Mouse (Mus musculus) cerebellum, adult 2 months (tissue): ENCODE measurements around the gene Spen. TPM values are rescaled to one million over a fixed set of nuclear protein-coding genes. Genes with fewer than 3 reads are reported as not detected.

Experiments
- DNase-seq, 2 experiments: peaks; one replicate each; pipeline ENCODE4 v3.0.0; 2021
- H3K27ac ChIP-seq: fragments of 200-500 bp; 2 replicates; pipeline ENCODE4 v1.5.1; 2012; ENCODE audit warnings: low read length, control low read depth, inconsistent platforms; ENCODE audit not compliant: insufficient read depth
- H3K27me3 ChIP-seq: fragments of 200-500 bp; 2 replicates; pipeline ENCODE4 v1.6.1; 2012; ENCODE audit warnings: inconsistent platforms, mild to moderate bottlenecking, low read length, moderate library complexity; ENCODE audit not compliant: control insufficient read depth, insufficient read depth
- H3K4me1 ChIP-seq: fragments of 200-500 bp; 2 replicates; pipeline ENCODE4 v1.6.1; 2011; ENCODE audit warnings: low read length; ENCODE audit not compliant: control insufficient read depth, insufficient read depth
- H3K4me3 ChIP-seq: fragments of 200-500 bp; replicated peaks from 2 replicates; pipeline ENCODE3; 2011; ENCODE audit warnings: mild to moderate bottlenecking, low read depth, low read length, control low read depth; ENCODE audit not compliant: insufficient read depth
- CTCF ChIP-seq: fragments of 200-500 bp; IDR thresholded peaks from 2 replicates; pipeline ENCODE4 v1.5.1; 2011; ENCODE audit warnings: low read depth, mild to moderate bottlenecking, control low read depth, low read length, moderate library complexity, borderline replicate concordance; ENCODE audit not compliant: insufficient read depth
- POLR2A ChIP-seq: fragments of 200-500 bp; IDR thresholded peaks from 2 replicates; pipeline ENCODE4 v1.6.1; 2011; ENCODE audit warnings: low read length, control low read depth, borderline replicate concordance; ENCODE audit not compliant: insufficient read depth
- WGBS: fragments of 180-500 bp; shearing (Covaris S2); methylation state at CpG from one replicate; pipeline ENCODE4 v1.1.7; 2018; 5-methylcytosine and 5-hydroxymethylcytosine counted together
- polyA plus RNA-seq: library from polyadenylated mRNA; depleted of rRNA; stranded (reverse); fragments of >200 nt; gene quantifications from 2 replicates; pipeline ENCODE4 v1.2.3, GENCODE M21; 2012

Spen gene
- polyA plus RNA-seq, 1 experiment = 16.6 TPM

DNA sequence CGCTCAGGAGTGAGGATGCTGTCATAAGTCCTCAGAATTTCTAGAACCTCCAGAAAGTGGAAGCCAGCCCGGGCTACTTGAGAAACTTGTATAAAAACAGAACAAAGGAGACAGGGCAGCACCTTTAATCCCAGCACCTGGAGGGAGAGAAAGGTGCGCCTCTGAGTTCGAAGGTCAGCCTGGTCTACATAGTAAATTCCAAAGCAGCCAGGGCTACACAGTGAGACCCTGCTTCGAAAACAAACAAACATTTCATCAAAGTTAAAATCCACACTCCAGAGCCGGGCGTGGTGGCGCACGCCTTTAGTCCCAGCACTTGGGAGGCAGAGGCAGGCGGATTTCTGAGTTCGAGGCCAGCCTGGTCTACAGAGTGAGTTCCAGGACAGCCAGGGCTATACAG, 32.6 kb downstream of the Spen start:
- WGBS = 92% methylated on average over 11 of the region's 11 CpGs
- no peak overlapping the region for H3K4me3 ChIP-seq
- TF ChIP-seq POLR2A = no peak
- no peak for TF ChIP-seq CTCF
- no peaks in the 10 kb centered on the region for H3K27me3 ChIP-seq
- H3K4me1 ChIP-seq = peaks cover 19% of the 10 kb centered on the region
- no peak for DNase-seq
- no peak overlapping the region for H3K27ac ChIP-seq

DNA sequence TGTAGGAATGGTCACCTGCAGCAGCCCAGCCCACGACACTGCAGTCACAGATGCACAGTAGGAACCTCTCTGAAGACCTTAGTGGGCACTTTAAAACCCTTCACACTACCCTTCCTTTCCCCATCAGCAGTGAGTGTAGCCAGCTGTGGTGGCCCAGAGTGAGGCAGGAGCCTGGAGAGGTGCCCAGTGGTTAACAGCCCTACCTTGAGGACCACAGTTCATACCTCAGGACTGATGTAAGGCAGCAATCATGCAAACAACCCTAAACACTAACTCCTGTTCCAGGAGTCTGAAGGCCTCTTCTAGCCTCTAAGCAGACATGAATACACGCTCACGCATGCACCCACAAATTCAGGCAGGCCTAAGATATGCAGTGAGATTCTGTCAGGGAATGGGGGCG, 33.9 kb downstream of the Spen start:
- no peak overlapping the region for H3K27ac ChIP-seq
- WGBS = 87% methylated on average over 4 of the region's 4 CpGs
- no peak overlapping the region for H3K4me3 ChIP-seq
- TF ChIP-seq POLR2A = no peak
- TF ChIP-seq CTCF = no peak
- H3K27me3 ChIP-seq = no peaks in the 10 kb centered on the region
- H3K4me1 ChIP-seq = peaks cover 22% of the 10 kb centered on the region; the same call in 1 of the 2 replicates
- no peak for DNase-seq

DNA sequence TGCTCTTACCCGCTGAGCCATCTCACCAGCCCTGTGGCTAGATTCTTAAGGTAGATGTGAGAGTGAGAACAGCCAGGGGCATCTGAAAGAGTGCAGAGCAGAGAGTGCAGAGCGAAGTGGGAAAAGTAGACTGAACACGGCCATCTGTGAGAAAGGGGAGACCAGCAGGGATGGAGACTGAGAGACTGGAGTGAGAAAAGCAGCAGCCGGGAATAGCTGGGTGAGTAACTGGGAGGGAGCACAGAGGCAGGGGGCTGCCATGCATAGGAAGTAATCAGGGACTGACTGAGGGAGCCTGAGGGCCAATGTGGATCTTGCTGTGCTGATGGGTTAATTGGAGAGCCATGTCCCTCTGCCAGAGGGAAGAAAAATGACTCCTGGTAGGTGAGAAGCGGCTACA, 35.7 kb downstream of the Spen start:
- 32% methylated on average over 5 of the region's 5 CpGs for WGBS
- no peak for DNase-seq
- no peak overlapping the region for H3K27ac ChIP-seq
- no peak overlapping the region for H3K4me3 ChIP-seq
- H3K27me3 ChIP-seq = no peaks in the 10 kb centered on the region
- TF ChIP-seq CTCF = no peak
- no peak for TF ChIP-seq POLR2A
- H3K4me1 ChIP-seq = peaks cover 31% of the 10 kb centered on the region

DNA sequence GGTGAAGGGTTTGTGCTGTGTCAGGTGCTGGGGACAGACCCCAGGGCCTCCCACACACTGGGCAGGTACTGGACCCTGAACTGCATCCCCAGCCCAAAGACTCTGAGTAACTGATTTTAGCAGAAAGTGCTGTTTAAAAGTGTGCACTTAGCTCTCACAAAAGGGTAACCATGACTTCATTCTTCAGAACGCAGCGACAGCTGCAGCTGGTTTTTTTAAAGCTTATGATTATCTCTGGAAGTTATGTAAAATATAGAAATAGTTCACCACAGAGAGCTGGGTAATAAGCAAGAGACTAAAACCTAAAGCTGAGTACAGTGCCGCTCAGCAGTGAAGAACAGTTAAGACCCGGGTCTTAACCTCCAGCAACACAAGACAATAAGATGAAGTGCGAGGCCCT, 37.3 kb downstream of the Spen start:
- H3K27ac ChIP-seq = no peak overlapping the region
- H3K4me1 ChIP-seq = peaks cover 27% of the 10 kb centered on the region
- no peak for TF ChIP-seq CTCF
- TF ChIP-seq POLR2A = no peak
- 67% methylated on average over 5 of the region's 5 CpGs for WGBS
- no peak overlapping the region for H3K4me3 ChIP-seq
- no peaks in the 10 kb centered on the region for H3K27me3 ChIP-seq
- DNase-seq = no peak

DNA sequence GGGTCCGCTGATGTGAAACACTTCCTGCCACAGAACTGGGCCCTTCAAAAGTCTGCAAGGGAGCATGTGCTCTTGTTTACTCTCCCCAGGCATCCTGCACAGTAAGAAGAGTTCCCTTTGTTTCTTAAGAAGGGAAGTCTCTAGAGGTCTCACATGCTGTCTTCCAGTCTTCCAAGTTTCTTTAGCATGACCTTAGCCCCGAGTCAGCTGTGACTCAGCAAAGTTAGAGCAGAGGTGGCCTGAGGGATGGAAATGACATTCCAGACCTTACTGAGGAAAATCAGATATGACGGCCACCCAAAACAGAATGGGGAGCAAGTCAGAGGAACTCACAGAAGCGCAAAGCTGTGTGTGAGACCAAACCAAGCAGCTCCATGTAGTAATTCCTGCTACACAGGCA, 37.8 kb downstream of the Spen start:
- Histone ChIP-seq H3K27me3 (no peaks in the 10 kb centered on the region), H3K4me1 (peaks cover 30% of the 10 kb centered on the region), H3K4me3 (no peak overlapping the region), H3K27ac (no peak overlapping the region)
- TF ChIP-seq POLR2A = no peak
- TF ChIP-seq CTCF = no peak
- WGBS = 66% methylated on average over 4 of the region's 4 CpGs
- DNase-seq = no peak

DNA sequence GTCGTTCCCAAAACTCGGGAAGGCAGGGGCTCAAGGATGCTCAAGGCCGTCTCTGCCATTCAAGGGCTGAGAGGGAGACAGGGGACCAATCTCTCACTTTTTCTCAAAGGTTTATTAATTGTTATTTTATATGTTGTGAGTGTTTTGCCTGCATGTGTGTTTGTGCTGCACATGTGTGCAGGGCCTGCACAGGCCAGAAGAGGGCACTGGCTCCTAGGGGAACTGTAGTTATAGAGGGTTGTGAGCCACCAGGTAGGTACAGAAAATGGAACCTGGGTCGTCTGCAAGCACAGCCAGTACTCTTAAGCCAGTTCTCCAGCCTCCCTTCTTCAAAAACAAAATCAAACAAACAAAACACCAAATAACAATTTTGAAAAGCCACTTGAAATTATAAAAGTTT, 49.7 kb downstream of the Spen start:
- DNase-seq = no peak
- TF ChIP-seq CTCF (peak; percentile 22; the same call in 1 of the 2 replicates), POLR2A (no peak)
- peaks cover under 1% of the 10 kb centered on the region; the same call in 1 of the 2 replicates for H3K4me1 ChIP-seq

DNA sequence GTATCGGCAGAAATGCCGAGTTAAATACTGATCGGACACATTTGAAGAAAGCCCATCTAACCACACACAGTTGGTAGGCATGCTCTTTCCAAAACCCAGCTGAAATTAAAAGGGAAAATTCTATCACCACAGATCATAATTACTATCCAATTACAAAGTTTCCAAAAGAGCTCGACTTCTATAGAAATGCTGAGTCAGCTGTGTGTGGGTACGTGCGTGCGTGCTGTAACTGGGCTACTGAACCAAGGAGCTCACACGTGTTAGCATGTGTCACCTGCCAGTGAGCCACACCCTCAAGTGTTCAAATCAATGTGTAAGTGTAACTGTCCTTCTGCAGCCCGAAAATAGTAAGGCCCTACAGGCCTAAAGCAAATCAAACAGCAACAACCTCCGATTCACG, 50.8 kb downstream of the Spen start:
- H3K27ac ChIP-seq = no peak overlapping the region
- TF ChIP-seq CTCF = no peak
- TF ChIP-seq POLR2A = no peak
- no peaks in the 10 kb centered on the region for H3K27me3 ChIP-seq
- no peak overlapping the region for H3K4me3 ChIP-seq
- WGBS = 95% methylated on average over 11 of the region's 11 CpGs
- DNase-seq = no peak
- no peaks in the 10 kb centered on the region for H3K4me1 ChIP-seq

More for the DNA sequence above, 49.7 kb downstream of the Spen start:
- 88% methylated on average over 4 of the region's 4 CpGs for WGBS
- no peak overlapping the region for H3K4me3 ChIP-seq
- no peaks in the 10 kb centered on the region for H3K27me3 ChIP-seq
- no peak overlapping the region for H3K27ac ChIP-seq

DNA sequence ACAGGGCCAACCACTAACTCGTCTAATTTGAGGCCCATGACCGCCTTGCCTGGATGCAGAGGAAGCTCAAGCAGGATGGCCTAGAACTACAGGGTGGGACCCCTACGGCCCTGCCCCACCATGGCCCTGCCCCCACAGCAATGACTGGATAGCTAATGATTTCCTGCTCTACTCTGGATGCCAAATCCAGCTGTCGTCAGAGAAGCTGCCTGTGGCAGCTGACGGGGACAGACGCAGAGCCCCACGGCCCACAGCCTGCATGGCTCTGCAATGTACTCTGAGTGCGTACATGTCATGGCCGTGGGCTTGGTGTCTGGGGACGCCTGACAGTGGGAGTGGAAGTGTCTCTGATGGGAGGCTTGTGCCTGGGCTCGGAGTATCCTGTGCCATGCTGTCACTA, 54.3 kb downstream of the Spen start:
- H3K4me1 ChIP-seq = peaks cover 12% of the 10 kb centered on the region
- H3K27ac ChIP-seq = no peak overlapping the region
- DNase-seq = no peak
- H3K4me3 ChIP-seq = no peak overlapping the region
- WGBS = 69% methylated on average over 11 of the region's 11 CpGs
- no peaks in the 10 kb centered on the region for H3K27me3 ChIP-seq
- TF ChIP-seq CTCF = no peak
- TF ChIP-seq POLR2A = no peak

DNA sequence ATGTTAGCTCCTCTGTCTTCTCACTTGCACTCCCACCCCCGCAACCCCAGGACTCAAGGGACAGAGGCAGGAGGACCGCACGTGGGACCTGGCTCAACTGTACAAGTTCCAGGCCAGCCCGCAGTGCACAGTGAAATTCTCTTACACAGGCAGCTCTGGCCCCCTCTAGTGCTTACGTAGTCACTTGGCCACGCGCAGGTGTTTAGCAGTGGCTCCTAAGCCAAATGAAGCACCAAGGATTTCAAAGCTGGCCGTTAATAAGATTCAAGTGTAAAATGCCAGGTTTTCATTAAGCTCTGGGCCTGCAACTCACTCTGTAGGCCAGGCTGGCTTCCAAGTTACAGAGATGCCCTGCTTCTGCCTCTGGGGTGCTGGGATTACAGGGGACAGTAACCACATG, 59.0 kb downstream of the Spen start:
- 10% methylated on average over 8 of the region's 8 CpGs for WGBS
- no peak for TF ChIP-seq CTCF
- TF ChIP-seq POLR2A = no peak
- no peaks in the 10 kb centered on the region for H3K27me3 ChIP-seq
- peak overlapping the region; percentile 91 for H3K27ac ChIP-seq
- DNase-seq = peak; percentile 67 to 75
- H3K4me1 ChIP-seq = peaks cover 35% of the 10 kb centered on the region
- no peak overlapping the region for H3K4me3 ChIP-seq
